Mouse (Mus musculus): ENCODE results near the gene Lin28b.
A peak's percentile ranks its signal among the peaks of the same experiment; 100 is the strongest.
"Not testable (repeated sequence)": the region's sequence is repeated elsewhere in the genome, so short reads cannot be mapped to it uniquely, and the experiment has no call there.

The Lin28b gene

GRCm38 (mm10) chr10:45411741-45412140 is 74.5 kb downstream of the Lin28b start:
- DNase-seq (ENCODE audit: low spot score in 2 of 2) = no peak

DNA sequence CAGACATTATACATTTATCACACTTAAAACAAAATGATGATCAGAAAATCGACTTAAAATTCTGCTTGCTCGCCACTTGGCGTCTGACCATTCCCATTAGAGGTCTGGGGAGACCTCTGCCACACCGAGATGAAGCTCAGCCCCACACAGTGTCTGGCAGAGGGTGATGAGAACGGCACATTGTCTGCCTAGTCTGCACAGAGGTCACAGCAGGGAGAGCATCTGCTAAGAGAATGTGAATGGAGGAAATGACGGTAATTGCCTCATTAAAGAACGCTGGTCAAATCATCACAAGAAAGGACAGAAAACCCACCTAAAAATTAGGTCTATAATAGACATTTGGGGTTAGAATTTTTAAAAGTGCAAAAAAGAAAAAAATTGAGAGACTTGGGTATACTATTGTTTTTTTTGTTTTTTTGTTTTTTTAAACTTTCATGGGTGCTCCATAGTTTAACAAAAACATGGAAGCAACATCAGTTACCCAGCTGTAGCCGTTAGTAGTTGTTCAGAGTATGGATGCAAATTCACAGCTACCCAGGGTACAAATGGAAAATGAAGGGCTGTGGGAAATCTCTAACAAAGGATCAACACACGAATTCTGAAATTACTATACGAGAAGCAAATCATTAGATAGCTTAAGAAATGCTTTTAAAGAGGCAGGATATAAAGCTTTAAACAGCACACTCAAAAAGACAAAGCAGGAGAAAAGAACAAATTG is 75.4 kb downstream of the Lin28b start:
- no peak for DNase-seq (ENCODE audit: low spot score in 2 of 2)

- DNase-seq (ENCODE audit: low spot score in 2 of 2) = no peak
Measured at GRCm38 (mm10) chr10:45399702-45400243, 86.4 kb downstream of the Lin28b start.

- no peak for DNase-seq (ENCODE audit: low spot score in 2 of 2)
Measured at GRCm38 (mm10) chr10:45398211-45398610, 88.0 kb downstream of the Lin28b start.

DNA sequence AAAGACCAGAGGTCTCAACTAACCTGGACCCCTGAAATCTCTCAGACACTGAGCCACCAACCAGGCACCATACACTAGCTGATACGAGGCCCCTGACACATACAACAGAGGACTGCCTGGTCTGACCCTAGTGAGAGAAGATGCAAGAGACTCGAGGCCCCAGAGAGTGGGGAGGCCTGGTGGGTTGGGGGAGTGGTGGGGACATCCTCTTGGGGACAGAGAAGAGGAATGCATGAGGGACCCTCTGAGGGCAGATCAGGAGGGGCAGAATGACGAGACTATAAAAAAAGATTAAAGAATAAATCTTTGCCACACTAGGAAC is 103.6 kb downstream of the Lin28b start:
- DNase-seq (ENCODE audit: low spot score in 2 of 2) = no peak

DNA sequence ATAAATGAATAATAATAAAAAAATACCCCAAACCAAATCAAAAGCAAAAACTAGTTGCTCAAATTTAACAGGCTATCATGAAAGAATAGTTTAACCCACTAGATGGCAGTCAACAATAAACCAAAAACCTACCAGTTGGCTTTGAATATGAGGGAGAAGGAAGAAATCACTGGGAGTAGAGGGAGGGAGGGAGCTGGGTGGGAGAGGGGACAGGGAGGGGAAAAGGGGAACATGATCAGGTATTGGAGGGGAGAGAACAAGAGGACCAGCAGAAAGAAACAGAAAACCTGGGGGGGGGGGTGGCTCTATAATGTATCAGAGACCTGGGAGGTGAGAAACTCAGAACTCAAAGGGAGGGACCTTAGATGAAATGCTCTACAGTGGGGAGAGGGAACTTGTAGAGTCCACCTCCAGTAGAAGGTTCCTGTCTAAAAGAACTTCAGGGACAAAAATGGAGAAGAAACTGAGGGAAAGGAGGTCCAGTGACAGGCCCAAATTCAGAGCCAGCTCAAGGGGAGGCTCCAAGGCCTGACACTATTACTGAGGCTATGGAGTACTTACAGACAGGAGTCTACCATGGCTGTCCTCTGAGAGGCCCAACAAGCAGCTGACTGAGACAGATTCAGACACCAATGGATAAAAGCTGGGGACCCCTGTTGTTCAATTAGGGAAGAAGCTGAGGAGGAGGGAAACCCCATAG is 104.1 kb downstream of the Lin28b start:
- DNase-seq (ENCODE audit: low spot score in 2 of 2) = no peak

DNA sequence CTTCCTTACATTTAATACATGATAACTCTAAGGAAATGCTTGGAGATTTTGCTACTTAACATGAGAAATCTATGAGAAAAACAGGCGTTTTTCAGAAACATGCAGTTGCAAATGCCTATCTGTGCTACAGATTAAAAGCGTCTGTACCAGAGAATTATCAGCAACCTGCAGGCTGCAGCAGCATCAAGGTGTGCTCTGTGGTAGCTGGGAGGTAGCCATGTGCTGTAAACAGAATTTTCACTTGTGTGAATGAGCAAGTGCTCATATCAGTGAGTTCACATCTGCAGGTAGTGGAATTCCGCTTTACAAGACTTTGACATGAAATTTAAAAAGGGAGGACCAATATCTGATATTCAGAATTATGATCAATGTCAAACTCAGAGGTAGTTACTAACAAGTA is 107.9 kb downstream of the Lin28b start:
- DNase-seq (ENCODE audit: low spot score in 2 of 2) = no peak

- DNase-seq (ENCODE audit: low spot score in 2 of 2) = peak; percentile 57 to 67
Measured at GRCm38 (mm10) chr10:45372994-45373692, 113.1 kb downstream of the Lin28b start.

DNA sequence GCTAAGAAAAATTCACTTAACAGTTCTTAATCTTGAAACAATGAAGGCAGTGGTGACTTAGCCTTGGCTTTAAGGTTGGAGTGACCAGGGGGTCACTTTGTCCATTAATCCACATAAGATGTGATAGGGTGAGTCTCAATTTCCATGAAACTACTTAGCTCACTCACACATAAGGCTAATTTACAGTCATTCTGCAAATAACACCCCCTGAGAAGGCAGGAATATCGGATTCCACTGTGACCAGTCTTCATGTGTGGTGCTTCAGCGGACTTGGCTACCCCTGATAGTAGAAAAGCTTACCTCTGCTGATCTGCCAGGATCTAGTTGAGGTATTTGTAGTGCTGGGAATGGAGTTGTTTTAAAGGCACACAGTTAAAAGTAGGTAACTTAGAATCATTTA is 115.7 kb downstream of the Lin28b start:
- no peak for DNase-seq (ENCODE audit: low spot score in 2 of 2)

GRCm38 (mm10) chr10:45369639-45370038 is 116.6 kb downstream of the Lin28b start:
- no peak for DNase-seq (ENCODE audit: low spot score in 2 of 2)

DNA sequence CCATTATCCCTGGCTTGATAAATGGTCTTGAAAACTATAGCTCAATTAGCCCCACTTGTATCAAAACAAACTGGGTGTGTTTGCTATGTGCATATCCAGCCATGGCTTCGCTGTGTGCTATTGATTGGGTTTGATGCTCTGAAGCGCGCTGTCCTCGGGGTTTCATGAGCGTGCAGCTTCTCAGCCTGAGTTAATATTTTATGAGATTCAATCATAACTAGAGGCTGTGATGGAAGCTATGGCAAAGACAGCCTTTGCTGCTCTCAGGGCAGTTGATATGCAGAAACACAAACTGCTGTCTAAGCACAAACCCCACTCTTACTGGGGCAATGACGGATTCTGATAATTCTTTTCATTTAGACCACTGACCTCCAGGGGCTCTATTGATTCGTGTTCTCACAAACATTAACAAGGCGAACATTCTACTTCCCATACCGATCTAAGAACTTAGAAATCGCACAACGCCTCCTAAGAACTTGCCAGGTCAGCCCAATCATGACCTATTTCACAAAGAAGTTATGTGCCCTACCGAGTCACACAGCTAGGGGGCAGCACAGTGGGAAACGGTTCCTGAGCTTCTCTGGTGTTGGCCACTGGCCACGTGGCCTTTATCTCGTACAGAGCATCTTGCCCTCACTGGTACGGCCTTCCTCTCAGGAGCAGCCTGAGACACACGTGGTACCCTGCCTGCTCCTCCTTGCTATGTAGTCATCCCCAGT is 119.0 kb downstream of the Lin28b start:
- DNase-seq (ENCODE audit: low spot score in 2 of 2) = no peak

- DNase-seq (ENCODE audit: low spot score in 2 of 2) = no peak
Measured at GRCm38 (mm10) chr10:45363396-45363795, 122.8 kb downstream of the Lin28b start.

DNA sequence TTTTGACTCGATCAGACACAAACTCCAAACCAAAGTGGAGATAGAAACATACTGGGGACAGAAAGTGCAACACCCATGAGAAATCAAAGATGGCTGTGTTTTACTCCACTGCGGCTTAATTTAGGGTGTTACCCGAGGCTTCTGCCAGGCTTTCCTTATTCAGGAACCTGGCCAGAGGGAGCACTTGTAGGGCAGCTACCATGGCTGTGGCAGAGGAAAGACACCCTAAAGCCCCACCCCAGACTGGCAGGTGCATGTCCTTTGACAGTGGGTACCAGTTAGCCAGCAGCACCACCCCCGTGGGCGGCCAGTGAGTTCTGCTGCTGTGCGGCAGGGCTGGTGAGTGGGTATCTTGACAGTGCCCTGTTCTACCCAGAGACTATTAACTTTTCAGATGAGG is 130.1 kb downstream of the Lin28b start:
- DNase-seq (ENCODE audit: low spot score in 2 of 2) = no peak

DNA sequence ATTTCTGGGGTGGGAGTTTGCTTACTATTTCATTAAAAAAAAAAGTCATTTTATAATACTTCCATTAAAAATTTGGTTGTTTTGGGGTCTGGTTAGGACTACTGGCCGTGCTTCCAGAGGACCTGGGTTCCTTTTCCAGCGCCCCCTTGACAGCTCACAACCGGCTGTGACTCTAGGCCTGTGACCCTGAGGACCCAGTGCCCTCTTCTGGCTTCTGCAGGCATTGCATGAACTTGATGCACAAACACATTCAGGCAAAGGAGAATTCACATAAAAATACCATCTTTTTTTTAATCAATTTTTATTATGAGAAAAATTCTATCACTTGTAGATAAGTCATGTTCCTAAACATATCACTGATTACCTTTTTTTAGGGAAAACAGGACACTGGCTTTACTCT is 138.1 kb downstream of the Lin28b start:
- DNase-seq (ENCODE audit: low spot score in 2 of 2) = not testable (repeated sequence)

- no peak for DNase-seq (ENCODE audit: low spot score in 2 of 2)
Measured at GRCm38 (mm10) chr10:45345217-45345616, 141.0 kb downstream of the Lin28b start.

GRCm38 (mm10) chr10:45344381-45344780 is 141.8 kb downstream of the Lin28b start:
- no peak for DNase-seq (ENCODE audit: low spot score in 2 of 2)

GRCm38 (mm10) chr10:45339106-45339505 is 147.1 kb downstream of the Lin28b start:
- no peak for DNase-seq (ENCODE audit: low spot score in 2 of 2)

- peak in 1 of 2 experiments; percentile 6 for DNase-seq (ENCODE audit: low spot score in 2 of 2)
Measured at GRCm38 (mm10) chr10:45335434-45336422, 150.5 kb downstream of the Lin28b start, which contains the start of gene Bves. Bves (plus strand) TSS chr10:45335772.

DNA sequence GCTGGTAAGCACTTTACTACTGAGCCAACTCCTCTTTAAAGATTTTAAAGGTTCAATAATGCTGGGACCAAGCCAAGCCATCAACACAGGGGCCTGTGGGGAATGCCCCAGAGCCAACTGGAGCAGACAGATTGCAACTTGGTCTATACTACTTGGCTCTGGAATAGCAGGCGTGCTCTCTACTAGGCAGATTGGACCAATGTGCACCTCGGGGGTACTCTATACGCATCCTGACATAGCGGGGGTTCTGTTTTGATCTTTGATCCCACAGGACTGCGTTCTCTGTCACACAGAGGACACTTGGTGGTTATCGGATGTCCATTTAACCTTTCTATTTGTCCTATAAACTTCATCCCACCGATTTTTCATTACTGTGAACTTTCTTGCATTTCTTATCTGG is 151.3 kb downstream of the Lin28b start:
- no peak for DNase-seq (ENCODE audit: low spot score in 2 of 2)

DNA sequence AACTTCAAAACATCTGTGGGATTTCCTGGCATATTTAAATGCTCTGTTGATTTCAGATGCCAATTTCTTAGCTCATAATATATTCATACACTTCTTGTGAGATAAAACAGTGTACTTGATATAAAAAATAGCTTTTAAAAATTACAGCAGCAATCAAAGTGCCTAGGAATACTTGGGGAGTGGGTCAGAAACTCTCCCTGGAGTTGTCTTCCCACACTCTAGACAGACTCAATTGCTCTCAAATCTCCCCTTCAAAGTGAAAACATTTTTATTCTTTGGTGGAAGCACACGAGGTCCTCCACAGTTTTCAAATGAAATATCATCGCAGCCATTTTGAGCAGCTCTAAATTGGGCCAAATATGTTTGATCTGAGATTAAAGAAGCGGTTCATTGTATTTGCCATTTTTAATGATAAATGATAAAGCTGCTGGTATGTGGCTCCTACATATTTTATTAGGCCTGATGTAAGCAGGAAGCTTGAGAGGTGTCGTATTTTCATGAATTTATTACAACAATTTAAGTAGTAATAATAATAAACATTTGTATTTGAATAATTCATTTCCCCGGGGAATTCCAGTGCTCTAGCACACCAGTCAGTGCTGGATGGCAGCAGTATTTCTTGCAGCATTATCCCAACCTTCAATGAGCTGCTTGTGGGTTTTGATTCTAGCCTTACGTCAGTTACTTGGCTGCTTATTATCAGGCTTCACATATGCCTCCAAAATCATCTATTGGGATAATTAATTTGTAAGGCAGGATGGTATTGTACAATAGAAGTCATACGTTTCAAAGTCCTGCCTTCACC is 157.8 kb downstream of the Lin28b start:
- DNase-seq (ENCODE audit: low spot score in 2 of 2) = no peak

Data from frontal cortex, postnatal 14 days (tissue).